Mouse (Mus musculus) heart, embryonic 16.5 days (tissue): ENCODE measurements around the gene Pgs1. TPM values are rescaled to one million over a fixed set of nuclear protein-coding genes. Genes with fewer than 3 reads are reported as not detected.

Experiments
- ATAC-seq: fragments of 200-750 bp; cut with Nextera tagmentation; replicated peaks from 2 replicates; pipeline ENCODE4 v1.8.0; 2017; ENCODE audit warnings: moderate number of reproducible peaks; ENCODE audit not compliant: insufficient read depth, low FRiP score; ENCODE audit errors: extremely low read depth
- H3K27ac ChIP-seq: fragments of 300-500 bp; sonication (generic); 2 replicates; pipeline ENCODE4 v1.5.1; 2014; ENCODE audit warnings: mild to moderate bottlenecking, low read length, control low read depth, moderate library complexity
- H3K27me3 ChIP-seq: fragments of 300-500 bp; sonication (generic); 2 replicates; pipeline ENCODE4 v1.6.1; 2014; ENCODE audit warnings: low read length, mixed read lengths; ENCODE audit not compliant: control insufficient read depth, insufficient read depth
- H3K36me3 ChIP-seq: fragments of 300-500 bp; sonication (generic); 2 replicates; pipeline ENCODE4 v1.6.1; 2014; ENCODE audit not compliant: control insufficient read depth, insufficient read depth
- H3K4me1 ChIP-seq: fragments of 300-500 bp; sonication (generic); 2 replicates; pipeline ENCODE4 v1.6.1; 2014; ENCODE audit warnings: low read length, mixed read lengths; ENCODE audit not compliant: control insufficient read depth, insufficient read depth
- H3K4me2 ChIP-seq: fragments of 300-500 bp; sonication (generic); 2 replicates; pipeline ENCODE4 v1.6.1; 2014; ENCODE audit warnings: low read depth, mild to moderate bottlenecking, control low read depth, low read length
- H3K4me3 ChIP-seq: fragments of 300-500 bp; sonication (generic); 2 replicates; pipeline ENCODE4 v1.5.1; 2014; ENCODE audit warnings: mild to moderate bottlenecking, control low read depth, low read length
- H3K9ac ChIP-seq: fragments of 300-500 bp; sonication (generic); 2 replicates; pipeline ENCODE4 v1.6.1; 2014; ENCODE audit warnings: low read length, control low read depth
- H3K9me3 ChIP-seq: fragments of 300-500 bp; sonication (generic); replicated peaks from 2 replicates; pipeline ENCODE4 v1.6.1; 2016; ENCODE audit warnings: low read length; ENCODE audit not compliant: control insufficient read depth
- WGBS: fragments of 180-500 bp; shearing (Covaris S2); extraction: QIAGEN DNeasy Blood & Tissue Kit; methylation state at CpG from one replicate; pipeline ENCODE4 v1.1.7; 2014; 5-methylcytosine and 5-hydroxymethylcytosine counted together
- polyA plus RNA-seq: library from polyadenylated mRNA; unstranded; fragments of >200 nt; fragmentation: Nextera tagmentation; extraction: Ambion mirVana; gene quantifications from 2 replicates; pipeline ENCODE4 v1.2.1, GENCODE M21; 2015

The Pgs1 gene
- polyA plus RNA-seq, 1 experiment from 2014 or later = 28.9 TPM

GRCm38 (mm10) chr11:118014391-118014995, 28.4 kb downstream of the Pgs1 start:
- Histone ChIP-seq H3K4me2 (no peak overlapping the region), H3K4me3 (no peak overlapping the region), H3K9me3 (no peaks in the 10 kb centered on the region), H3K27me3 (no peaks in the 10 kb centered on the region), H3K36me3 (peaks cover 7% of the 10 kb centered on the region), H3K9ac (no peak overlapping the region), H3K27ac (peak overlapping the region; percentile 24; the same call in 1 of the 2 replicates), H3K4me1 (peaks cover 6% of the 10 kb centered on the region)
- no peak; the same call in 1 of the 2 replicates for ATAC-seq
- 73% methylated on average over 12 of the region's 12 CpGs for WGBS

- H3K36me3 ChIP-seq = peaks cover 7% of the 10 kb centered on the region
- 69% methylated on average over 8 of the region's 8 CpGs for WGBS
- no peaks in the 10 kb centered on the region for H3K27me3 ChIP-seq
- H3K4me2 ChIP-seq = no peak overlapping the region; the same call in 1 of the 2 replicates
- no peak overlapping the region for H3K4me3 ChIP-seq
- no peak overlapping the region; the same call in 1 of the 2 replicates for H3K27ac ChIP-seq
- H3K9ac ChIP-seq = no peak overlapping the region
- no peaks in the 10 kb centered on the region for H3K9me3 ChIP-seq
- H3K4me1 ChIP-seq = 0 out of 2 replicates have a peak, but pooled peaks cover 2% of the 10 kb centered on the region
- no peak for ATAC-seq
Observed at GRCm38 (mm10) chr11:118015381-118016145, 29.5 kb downstream of the Pgs1 start.

- WGBS = 87% methylated on average over 4 of the region's 4 CpGs
- no peak for ATAC-seq
Observed at GRCm38 (mm10) chr11:118018328-118018727, 32.2 kb downstream of the Pgs1 start.

GRCm38 (mm10) chr11:118021806-118022205, 35.7 kb downstream of the Pgs1 start:
- H3K9me3 ChIP-seq = no peaks in the 10 kb centered on the region
- H3K27ac ChIP-seq = no peak overlapping the region
- no peaks in the 10 kb centered on the region for H3K4me1 ChIP-seq
- H3K27me3 ChIP-seq = no peaks in the 10 kb centered on the region
- H3K4me2 ChIP-seq = no peak overlapping the region
- peak; percentile 35; the same call in 1 of the 2 replicates for ATAC-seq
- H3K4me3 ChIP-seq = no peak overlapping the region
- peaks cover 13% of the 10 kb centered on the region for H3K36me3 ChIP-seq
- no peak overlapping the region for H3K9ac ChIP-seq
- WGBS = 50% methylated on average over 1 of the region's 1 CpGs

More at GRCm38 (mm10) chr11:118018328-118018727, 32.2 kb downstream of the Pgs1 start:
- H3K9ac ChIP-seq = no peak overlapping the region
- H3K27me3 ChIP-seq = no peaks in the 10 kb centered on the region
- no peak overlapping the region for H3K4me2 ChIP-seq
- H3K4me1 ChIP-seq = 0 out of 2 replicates have a peak, but pooled peaks cover 2% of the 10 kb centered on the region
- H3K9me3 ChIP-seq = no peaks in the 10 kb centered on the region
- H3K36me3 ChIP-seq = peaks cover 7% of the 10 kb centered on the region
- H3K4me3 ChIP-seq = no peak overlapping the region
- H3K27ac ChIP-seq = no peak overlapping the region

- no peak overlapping the region for H3K4me2 ChIP-seq
- no peaks in the 10 kb centered on the region for H3K9me3 ChIP-seq
- H3K36me3 ChIP-seq = peaks cover 8% of the 10 kb centered on the region
- no peak for ATAC-seq
- WGBS = 88% methylated on average over 7 of the region's 7 CpGs
- H3K9ac ChIP-seq = no peak overlapping the region
- no peaks in the 10 kb centered on the region for H3K4me1 ChIP-seq
- no peak overlapping the region for H3K4me3 ChIP-seq
- H3K27ac ChIP-seq = no peak overlapping the region
- no peaks in the 10 kb centered on the region for H3K27me3 ChIP-seq
Observed at GRCm38 (mm10) chr11:118023475-118023874, 37.4 kb downstream of the Pgs1 start.

GRCm38 (mm10) chr11:118024111-118024510, 38.0 kb downstream of the Pgs1 start:
- Histone ChIP-seq H3K9me3 (no peaks in the 10 kb centered on the region), H3K4me1 (no peaks in the 10 kb centered on the region), H3K4me2 (no peak overlapping the region), H3K4me3 (no peak overlapping the region), H3K27ac (no peak overlapping the region), H3K9ac (no peak overlapping the region), H3K36me3 (peaks cover 8% of the 10 kb centered on the region), H3K27me3 (no peaks in the 10 kb centered on the region)
- ATAC-seq = no peak
- 87% methylated on average over 2 of the region's 2 CpGs for WGBS

- WGBS = 89% methylated on average over 6 of the region's 6 CpGs
- peaks cover 18% of the 10 kb centered on the region for H3K36me3 ChIP-seq
- no peak for ATAC-seq
Observed at GRCm38 (mm10) chr11:118029170-118029569, 43.1 kb downstream of the Pgs1 start.

GRCm38 (mm10) chr11:118031134-118031533, 45.0 kb downstream of the Pgs1 start:
- WGBS = 93% methylated on average over 9 of the region's 9 CpGs
- ATAC-seq = no peak
- no peak overlapping the region for H3K4me3 ChIP-seq
- no peak overlapping the region for H3K4me2 ChIP-seq
- H3K9ac ChIP-seq = no peak overlapping the region
- H3K27ac ChIP-seq = no peak overlapping the region
- H3K36me3 ChIP-seq = peaks cover 12% of the 10 kb centered on the region
- H3K4me1 ChIP-seq = no peaks in the 10 kb centered on the region
- 0 out of 2 replicates have a peak, but pooled peaks cover 3% of the 10 kb centered on the region for H3K9me3 ChIP-seq
- H3K27me3 ChIP-seq = no peaks in the 10 kb centered on the region

More at GRCm38 (mm10) chr11:118029170-118029569, 43.1 kb downstream of the Pgs1 start:
- no peak overlapping the region for H3K27ac ChIP-seq
- H3K9ac ChIP-seq = no peak overlapping the region
- no peaks in the 10 kb centered on the region for H3K4me1 ChIP-seq
- H3K9me3 ChIP-seq = 0 out of 2 replicates have a peak, but pooled peaks cover 3% of the 10 kb centered on the region
- no peak overlapping the region for H3K4me2 ChIP-seq
- H3K4me3 ChIP-seq = no peak overlapping the region
- no peaks in the 10 kb centered on the region for H3K27me3 ChIP-seq

GRCm38 (mm10) chr11:118034395-118034794, 48.3 kb downstream of the Pgs1 start:
- Histone ChIP-seq H3K9me3 (0 out of 2 replicates have a peak, but pooled peaks cover 3% of the 10 kb centered on the region), H3K4me3 (no peak overlapping the region), H3K27ac (no peak overlapping the region), H3K4me2 (no peak overlapping the region), H3K9ac (no peak overlapping the region), H3K27me3 (no peaks in the 10 kb centered on the region), H3K36me3 (peaks cover 10% of the 10 kb centered on the region; the same call in 1 of the 2 replicates), H3K4me1 (no peaks in the 10 kb centered on the region)
- ATAC-seq = no peak
- WGBS = 70% methylated on average over 13 of the region's 13 CpGs
